Mouse (Mus musculus) cerebellum, postnatal 14 days (tissue): ENCODE results near the gene Mroh8.
"Not testable (repeated sequence)": the region's sequence is repeated elsewhere in the genome, so short reads cannot be mapped to it uniquely, and the experiment has no call there.

Source experiments
- DNase-seq, 2 experiments: peaks; one replicate each; pipeline ENCODE4 v3.0.0; 2021; ENCODE audit warnings: mixed read lengths in 2 of 2

The Mroh8 gene

GRCm38 (mm10) chr2:157287542-157287941 is 8.2 kb upstream of the Mroh8 start:
- DNase-seq, result peak; percentile 61 to 66

GRCm38 (mm10) chr2:157283321-157283720 is 4.0 kb upstream of the Mroh8 start:
- no peak for DNase-seq

DNA sequence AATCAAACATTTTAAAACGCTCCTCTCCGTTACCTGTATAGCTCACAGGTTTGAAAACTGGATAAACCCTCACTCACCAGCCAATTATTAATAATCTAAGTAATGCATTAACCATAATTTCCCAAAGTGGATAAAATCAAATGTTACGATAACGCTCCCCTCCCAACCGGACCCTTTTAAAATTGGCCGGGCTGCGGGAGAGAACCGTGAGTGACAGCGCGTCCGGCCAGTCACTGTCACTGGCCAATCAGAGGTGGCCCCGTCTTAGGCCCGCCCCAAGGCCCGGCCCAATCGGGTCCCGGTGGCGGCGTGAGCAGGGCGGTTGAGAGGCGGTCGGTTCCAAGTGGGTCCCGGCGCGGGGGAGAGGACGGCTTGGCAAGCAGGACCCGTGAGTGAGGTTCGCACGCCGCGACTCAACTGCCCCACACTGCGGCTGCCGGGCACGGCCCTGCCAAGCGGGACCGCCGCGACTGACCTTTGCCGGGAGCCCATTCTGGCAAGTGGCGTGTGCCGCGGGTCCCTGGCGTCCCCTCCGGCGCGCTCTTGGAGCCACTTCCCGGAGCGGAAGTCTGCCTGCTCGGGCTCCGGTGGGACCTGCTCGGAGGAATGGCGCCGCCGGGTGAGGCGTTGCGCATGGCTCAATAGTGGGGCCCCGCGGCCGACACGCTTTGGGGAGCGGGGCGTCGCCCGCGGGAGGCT is 483 bp downstream of the Mroh8 start, which contains the start of gene Rpn2:
Gene Rpn2 (plus strand): TSS at position 301 of the 699 bp plus-strand sequence.
- DNase-seq, result peak; percentile 98 to 99

GRCm38 (mm10) chr2:157263832-157264231 is 15.5 kb downstream of the Mroh8 start:
- DNase-seq, result no peak

- peak; percentile 41 to 61 for DNase-seq
These were observed 16.2 kb downstream of the Mroh8 start for GRCm38 (mm10) chr2:157263101-157263500.

DNA sequence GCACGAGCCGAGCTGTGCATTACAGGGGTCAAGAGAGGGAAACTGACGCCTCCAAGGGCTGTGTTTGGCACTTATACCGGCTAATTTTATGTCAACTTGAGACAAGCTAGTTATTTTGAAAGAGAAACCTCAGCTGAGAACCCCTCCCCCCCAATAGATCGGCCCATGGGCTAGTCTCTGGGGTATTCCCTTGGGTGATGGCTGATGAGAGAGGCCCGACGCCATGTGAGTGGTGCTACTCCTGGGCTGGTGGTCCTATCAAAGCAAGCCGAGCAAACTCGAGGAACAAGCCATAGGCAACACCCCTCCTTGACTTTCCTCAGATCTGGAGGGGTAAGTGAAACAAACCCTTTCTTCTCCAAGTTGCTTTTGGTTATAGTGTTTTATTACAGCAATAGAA is 16.8 kb downstream of the Mroh8 start:
- no peak for DNase-seq

GRCm38 (mm10) chr2:157261930-157262329 is 17.4 kb downstream of the Mroh8 start:
- DNase-seq, result no peak

GRCm38 (mm10) chr2:157259720-157260119 is 19.6 kb downstream of the Mroh8 start:
- peak; percentile 69 to 81 for DNase-seq

- DNase-seq, result no peak
These were observed 31.2 kb downstream of the Mroh8 start for GRCm38 (mm10) chr2:157248111-157248510.

DNA sequence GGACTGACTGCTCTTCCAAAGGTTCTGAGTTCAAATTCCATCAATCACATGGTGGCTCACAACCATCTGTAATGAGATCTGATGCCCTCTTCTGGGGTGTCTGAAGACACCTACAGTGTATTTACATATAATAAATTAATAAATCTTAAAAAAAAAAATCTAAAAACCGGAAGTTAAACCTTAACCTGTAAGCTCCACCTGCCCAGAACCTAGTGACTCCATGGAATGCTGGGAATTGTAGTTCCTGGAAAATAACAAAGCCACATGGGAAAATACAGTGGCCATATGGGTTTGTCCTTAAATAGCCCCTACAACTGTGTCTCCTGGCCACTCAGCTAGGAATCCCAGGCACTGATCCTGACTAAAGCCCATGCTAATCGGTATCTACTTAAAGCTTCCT is 33.7 kb downstream of the Mroh8 start:
- peak in 1 of 2 experiments; percentile 13 for DNase-seq

DNA sequence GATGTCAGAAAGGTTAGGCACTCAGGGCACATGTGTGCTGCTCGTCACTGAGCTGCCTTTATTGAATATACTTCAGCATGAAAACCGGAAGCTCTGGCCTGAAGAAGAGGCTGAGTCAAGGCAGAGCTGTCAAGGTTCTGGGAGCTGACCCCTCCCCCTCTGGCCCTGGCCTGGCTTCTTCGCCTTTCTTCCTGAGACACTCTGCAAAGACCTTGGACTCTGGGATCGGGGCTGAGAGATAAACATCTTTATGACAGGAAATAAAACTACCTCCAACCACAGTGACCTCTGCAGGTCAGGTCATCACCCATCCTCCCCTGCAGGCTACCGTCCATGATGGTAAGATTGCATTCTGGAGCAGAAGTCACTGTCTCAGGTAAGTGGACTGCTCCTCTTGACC is 34.3 kb downstream of the Mroh8 start:
- DNase-seq, result no peak

DNA sequence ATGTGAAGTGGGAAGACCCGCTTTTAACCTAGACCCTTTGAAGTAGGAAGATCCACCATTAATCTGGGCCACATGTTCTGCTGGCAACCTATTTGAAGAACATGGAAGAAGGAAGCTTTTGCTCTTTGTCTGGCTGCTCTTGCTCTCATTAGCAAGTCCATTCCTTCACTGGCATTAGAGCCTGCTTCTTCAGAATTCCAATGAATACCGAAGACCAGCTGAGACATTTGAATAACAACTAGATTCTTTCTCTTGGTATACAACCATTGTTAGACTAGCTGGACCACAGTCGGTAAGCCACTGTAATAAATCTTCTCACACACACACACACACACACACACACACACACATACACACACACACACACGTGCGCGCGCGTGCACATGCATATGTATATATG is 43.4 kb downstream of the Mroh8 start:
- DNase-seq, result no peak

DNA sequence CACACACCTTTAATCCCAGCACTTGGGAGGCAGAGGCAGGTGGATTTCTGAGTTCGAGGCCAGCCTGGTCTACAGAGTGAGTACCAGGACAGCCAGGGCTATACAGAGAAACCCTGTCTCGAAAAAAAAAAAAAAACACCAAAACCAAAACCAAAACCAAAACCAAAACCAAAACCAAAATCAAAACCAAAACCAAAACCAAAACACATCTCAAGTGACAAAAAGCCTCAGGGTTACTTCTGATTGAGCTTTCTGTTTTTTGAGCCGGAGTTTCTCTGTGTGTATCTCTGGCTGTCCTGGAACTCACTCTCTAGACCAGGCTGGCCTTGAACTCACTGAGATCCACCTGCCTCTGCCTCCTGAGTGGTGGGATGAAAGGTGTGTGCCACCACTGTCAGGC is 57.4 kb downstream of the Mroh8 start:
- not testable (repeated sequence) for DNase-seq

DNA sequence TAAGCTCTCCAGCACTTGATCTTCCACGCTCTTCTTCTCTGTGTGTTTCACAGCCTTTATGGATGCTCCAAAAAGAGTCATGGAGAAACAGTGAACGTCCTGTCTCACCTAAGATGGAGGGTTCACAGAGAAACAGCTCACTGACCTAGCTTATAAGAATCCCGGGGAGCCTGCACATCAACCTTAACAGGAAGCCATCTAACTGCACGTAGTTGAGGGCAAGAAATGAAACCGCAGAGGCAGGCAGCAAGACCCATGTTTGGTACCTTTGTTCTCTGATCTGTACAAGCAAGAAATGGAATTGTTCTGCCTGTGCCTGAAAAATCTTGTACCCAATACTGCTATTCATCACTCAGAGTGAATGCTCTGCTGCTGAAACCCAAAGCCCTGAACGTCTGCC is 59.2 kb downstream of the Mroh8 start:
- DNase-seq, result no peak

DNA sequence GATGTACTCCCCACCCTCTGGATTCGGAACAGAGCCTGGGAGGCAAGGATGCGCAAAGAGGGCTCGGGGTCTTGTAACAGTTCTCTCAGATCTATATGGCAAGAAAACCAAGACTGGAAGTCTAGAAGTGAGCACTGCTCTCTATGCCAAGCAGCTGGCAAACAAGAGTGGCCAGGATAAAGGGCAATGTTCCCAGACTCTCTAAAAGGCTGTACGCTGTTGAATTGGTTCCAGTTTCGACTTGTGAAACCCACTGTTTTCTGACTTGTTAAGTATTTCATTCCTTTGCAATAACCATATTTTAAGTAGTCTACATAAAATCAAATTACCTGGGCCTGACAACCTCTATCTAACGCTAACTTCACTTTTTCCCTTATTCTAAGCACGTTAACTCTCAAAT is 67.6 kb downstream of the Mroh8 start:
- no peak for DNase-seq

DNA sequence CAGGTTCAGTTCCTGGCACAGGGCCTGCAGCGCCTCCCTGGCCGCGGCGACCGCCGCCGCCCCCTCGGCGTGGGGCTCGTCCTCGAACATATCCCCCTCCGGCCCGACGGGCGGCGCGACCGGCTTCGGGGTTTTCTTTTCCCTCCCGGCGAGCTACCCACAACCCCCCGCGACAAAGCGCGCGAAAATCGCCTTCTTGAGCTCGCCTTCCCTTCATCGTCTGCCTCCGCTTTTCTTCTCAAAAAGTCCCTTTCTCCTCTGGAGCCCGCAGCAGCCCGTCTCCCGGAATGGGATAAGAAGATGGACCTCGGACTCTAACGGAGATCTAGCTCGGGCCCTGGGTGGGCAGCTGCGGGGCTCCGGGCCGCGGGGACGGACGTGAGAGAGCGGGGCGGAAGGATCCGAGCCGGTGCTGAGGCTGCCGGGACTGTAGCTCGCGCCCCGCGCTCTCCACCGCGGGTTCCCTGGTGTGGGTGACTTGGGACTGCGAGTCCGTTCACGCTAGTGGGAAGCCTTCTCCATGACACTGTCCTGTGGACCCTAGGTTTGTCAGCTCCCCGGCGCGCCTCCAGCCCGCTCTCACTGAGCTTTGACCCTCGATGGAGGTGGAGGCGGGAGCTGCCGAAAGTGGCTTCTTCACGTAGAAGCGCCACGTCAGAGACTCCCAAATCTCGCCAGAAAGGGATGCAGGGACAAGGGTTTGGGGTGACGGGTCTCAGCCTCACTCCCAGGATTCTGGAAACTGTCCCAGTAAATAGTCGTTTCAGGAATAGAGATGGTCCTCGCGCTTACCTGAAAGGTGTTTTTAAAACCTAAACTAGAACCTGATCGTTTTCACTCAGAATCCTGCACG is 74.8 kb downstream of the Mroh8 start, which contains the start of gene Rbl1:
Gene Rbl1 (minus strand): TSS at position 169 of the 853 bp plus-strand sequence.
- DNase-seq, result peak; percentile 89 to 93

DNA sequence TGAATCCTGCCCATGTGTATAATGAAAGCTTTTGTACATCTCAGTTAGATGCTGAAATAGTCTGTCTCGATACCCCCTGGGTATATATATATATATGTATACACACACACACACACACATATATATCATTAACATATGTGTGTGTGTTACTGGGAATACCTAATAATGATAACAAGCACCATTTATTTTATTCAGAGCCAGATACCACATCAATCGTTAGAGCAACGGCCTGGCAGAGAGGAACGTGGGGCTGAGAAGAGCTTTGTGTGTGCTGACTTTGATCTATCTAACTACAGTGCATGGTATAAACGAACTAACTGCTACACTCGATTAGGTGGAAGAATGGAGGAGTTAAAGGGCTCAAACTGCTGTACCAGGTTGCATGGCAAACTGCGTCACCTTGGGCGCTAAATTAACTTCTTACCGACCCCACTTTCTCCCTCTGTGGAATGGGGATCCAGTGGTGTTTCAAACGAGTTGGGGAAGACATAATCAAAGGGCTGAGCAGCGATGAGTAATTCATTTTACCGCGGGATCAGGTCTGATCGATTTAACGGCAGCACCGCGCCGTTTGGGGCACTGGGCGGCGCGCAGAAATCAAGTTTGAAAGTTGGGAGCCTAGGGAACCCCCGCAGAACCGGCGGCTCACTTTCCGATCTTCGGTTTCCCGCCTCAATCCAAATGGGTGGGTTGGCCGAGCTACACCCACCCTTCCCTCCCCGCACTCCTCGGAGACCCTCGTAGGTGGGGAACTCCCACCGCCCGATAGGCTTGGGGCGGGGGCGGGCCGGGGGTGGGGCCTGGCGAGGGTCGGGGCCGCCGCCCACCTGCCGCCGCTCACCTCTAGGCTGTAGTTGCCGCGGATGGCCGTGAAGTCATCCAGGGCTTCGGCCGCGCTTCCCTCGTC is 75.6 kb downstream of the Mroh8 start:
- DNase-seq, result peak in 1 of 2 experiments; percentile 46

DNA sequence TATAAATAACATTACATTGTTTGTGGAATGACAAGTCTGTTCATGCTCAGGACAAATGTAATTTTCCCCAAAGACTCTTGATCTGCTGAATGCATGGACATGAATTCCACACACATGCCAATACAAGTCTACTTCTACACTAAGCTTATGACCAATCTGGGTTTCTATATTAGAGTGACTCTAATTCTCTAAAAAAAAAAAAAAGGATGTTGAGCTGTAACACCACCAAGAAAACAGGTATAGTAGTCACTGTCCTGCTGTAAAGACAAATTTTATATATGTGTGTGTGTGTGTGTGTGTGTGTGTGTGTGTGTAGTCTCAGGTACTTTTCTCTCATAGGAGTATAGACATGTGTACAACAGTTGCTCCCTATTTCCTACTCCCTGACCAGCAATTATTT is 76.3 kb downstream of the Mroh8 start:
- no peak for DNase-seq

- DNase-seq, result no peak
These were observed 77.0 kb downstream of the Mroh8 start for GRCm38 (mm10) chr2:157202361-157202760.

- no peak for DNase-seq
These were observed 78.1 kb downstream of the Mroh8 start for GRCm38 (mm10) chr2:157201081-157201830.

DNA sequence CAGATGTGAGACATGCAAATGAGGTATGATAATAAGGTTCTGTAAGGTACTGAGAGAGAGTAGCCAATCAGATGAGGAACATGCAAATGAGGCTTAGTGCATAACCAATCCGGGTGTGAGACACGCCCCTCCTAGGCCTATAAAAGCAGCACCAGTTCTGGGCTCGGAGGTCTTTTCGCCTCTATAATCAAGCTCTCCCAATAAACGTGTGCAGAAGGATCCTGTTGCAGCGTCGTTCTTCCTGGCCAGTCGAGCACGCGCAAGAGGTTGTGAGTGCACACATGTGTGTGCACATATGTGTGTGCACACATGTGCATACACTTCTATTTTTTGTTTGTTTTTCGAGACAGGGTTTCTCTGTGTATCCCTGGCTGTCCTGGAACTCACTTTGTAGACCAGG is 80.9 kb downstream of the Mroh8 start:
- DNase-seq, result not testable (repeated sequence)

DNA sequence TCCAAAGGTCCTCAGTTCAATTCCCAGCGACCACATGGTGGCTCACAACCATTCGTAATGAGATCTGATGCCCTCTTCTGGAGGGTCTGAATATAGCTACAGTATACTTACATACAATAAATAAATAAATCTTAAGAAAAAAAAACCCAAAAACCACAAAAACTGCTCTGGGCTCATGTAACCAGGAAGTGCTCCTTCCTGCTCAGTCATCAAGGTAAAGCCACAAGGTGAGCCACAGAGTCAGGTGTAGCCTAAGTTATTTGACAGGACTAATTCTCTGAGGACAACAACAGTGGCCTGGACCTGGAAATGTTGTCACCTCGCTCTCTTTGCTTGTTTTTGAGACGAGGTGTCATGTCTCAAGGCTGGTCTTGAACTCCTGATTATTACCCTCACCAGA is 88.7 kb downstream of the Mroh8 start:
- no peak for DNase-seq
